Mouse (Mus musculus) Muller cell, postnatal 12 days (primary cell): ENCODE data around the gene Acvr1b.

Experiments used
- DNase-seq: peaks from one replicate; pipeline ENCODE4 v3.0.0-alpha.2; 2015; ENCODE audit errors: inconsistent ontology term

Acvr1b gene

DNA sequence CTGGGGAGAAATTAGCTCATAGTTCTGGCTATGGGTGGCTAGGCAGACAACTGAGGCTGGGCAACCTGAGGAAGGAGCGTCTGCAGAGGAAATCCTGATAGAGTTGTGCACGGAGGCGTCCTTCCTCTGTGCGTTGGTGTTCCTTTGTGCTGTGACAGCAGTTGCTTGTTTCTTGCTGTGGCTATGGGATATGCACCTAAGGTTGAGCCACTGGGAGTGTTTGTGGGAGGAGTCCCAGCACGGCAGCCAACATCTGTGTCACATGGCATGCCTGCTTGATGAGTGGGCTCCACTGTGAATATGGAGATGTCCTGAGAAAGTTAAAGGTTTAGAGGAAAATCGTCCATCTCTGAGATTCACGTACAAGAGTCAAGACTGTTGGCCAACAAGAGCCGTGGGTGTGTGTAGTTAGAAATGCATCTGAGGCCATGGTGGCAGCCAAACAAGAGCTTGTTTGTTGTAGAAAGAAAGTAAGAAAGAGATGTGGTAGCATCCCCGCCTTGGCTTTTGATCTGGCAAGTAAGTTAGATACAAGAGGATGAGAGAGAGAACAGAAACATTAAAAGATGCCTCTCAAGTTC is 76.4 kb downstream of the Acvr1b start:
- no peak for DNase-seq

DNA sequence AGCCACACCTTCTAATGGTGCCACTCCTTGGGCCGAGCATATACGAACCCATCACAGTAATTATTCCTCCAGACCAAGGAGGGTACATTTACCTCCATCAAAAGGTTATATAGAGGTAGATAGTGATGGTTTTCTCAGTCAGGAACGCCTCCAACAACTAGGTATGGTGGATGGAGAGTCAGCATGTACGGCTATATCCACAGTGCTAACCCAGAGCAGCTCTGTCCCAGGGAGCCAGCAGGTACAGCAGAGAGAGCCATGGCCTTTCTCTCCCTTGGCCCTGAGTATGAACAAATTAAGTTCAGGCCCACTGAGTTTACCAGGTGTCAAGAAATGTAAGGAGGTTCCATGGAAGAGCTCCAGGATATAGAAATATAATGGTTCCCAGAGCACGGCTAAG is 78.1 kb downstream of the Acvr1b start:
- DNase-seq = no peak

DNA sequence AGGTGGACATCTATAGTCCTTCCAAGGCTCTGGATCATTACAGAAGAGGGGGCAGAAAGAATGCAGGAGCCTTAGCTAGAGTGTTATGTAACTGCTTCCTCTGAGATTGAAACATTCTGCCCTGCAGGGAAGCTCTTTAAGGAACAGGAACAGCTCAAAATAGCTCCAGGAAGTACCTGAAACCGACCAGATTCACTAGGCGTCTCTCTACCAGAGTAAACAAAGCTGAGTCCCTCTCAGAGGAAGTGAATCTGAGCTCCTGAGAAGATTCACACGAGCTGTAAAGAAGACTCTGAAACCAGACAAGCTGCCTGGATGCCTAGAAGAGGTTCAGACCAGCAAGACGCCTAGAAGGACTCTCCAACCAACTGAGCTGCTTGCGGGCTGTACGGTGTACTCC is 78.7 kb downstream of the Acvr1b start:
- DNase-seq = no peak

DNA sequence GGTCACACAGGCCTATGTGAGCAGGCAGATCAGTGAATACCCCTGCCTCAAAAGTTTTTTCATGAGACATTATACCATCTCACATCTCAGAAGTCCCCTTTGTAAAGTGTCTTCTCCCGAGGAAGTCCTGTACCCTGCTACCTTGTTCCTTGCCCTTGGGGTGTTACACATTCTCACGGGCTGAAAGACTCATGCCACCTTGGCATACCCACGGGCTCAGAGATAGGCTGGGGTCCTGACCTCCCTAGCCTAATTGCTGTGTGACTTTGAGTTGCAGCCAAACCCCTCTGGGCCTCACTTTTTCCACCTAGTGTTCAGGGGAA is 79.7 kb downstream of the Acvr1b start:
- no peak for DNase-seq

DNA sequence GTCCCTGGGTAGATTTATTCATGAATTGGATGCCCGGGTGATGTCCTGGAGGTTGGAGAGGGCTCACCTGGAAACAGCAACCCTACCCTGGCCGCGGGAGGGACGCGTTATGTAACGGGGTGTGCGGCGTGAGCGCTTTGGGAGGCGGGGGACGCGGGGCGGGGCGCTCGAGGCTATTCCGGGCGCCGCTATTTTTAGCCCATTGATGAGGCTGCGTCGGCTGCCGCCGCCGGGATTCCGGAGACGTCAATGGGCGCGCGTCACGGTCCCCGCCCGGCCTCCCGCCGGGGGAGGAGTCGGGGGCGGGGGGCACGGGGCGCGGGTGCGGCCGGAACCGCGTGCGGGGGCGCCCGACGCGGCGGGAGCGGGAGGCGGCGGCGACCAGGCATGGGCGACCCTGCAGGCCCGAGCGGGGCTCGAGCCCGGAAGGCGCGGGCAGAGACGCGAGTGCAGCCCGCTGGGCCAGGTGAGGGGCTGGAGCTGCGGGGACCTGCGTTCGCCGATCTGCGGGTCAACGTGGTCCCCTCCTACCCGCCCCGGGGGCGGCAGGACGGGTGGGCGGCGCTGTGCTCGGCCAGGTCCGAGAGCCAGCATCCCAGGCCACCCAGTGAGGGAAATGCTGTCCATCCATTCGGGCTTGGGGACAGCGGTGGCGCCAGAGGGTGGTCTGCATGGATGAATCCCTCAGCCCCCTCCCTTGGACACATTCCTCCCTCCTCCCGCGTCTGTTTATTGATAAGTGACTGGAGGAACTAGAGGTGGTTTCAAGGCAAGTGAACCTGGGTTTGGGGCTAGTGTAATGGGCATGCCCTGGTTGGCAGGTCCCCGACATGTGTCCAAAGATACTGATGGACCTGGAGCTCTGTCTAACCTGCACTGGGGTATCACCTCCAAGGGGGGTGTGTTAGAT is 80.3 kb downstream of the Acvr1b start, which contains the start of gene Nr4a1:
Gene Nr4a1 (plus strand): TSS at position 384 of the 910 bp plus-strand sequence.
- peak; percentile 93 for DNase-seq

DNA sequence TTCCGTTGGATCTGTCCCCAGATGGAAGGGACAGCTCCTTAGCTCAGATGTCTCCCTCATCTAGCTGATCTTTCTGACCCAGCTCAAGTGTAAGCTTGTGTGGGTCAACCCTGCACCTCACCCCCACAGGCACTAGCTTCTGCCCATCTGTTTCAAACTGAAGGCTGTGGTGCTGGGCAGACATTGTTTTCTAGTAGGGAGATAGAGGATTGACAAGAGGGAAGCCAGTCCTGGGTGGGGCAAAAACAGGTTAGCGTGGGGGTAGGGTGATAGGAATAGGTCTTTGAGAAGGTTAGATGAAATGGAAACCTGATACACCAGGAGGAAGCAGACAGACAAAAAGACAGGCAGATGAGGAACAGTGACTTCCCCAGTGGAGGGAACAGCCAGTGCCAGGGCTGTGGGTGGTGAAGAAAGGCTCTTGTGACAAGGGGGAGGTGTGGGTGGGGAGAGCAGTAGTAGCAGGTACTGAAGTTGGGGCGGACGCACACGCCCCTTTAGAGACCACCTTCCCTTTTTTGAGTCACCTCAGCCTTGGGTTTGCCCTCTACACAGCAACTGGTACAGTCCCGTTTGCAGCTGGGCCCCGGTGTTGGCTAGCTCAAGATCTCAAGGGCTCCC is 82.1 kb downstream of the Acvr1b start:
- DNase-seq = no peak

DNA sequence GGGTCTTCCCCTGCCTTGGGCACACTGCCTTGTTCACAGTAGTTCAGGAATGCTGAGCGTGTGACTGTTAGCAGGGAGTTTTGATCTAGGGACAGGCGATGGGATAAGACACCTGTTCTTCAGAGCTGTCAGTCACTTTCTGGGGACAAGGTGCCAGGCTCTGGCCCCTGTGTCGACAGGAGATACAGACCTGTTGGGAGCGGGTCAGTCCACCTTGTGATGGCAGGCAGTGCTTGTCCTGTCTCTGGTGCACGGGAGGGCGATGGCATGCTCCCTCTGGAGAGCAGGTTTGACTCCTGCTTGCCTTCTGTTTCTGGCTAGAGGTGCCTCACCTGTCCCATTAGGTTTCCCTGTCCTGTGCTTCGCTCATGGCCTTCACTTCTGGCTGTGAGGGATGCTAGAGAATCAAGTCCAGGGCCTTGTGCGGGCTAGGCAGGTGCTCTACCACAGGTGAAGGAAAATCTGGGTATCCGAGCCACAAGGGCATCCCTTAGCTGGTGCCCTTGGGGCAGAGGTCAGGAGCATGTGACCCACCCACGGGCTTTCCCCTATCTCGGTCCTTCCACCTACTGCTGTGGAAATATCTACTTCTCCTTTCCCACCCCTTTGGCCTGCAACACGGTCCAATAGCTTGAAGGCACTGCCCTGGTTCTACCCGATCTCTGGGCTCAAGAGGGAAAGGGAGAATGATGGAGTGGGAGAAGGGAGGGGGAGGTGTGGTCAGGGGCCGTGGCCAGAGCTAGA is 82.8 kb downstream of the Acvr1b start:
- no peak for DNase-seq

DNA sequence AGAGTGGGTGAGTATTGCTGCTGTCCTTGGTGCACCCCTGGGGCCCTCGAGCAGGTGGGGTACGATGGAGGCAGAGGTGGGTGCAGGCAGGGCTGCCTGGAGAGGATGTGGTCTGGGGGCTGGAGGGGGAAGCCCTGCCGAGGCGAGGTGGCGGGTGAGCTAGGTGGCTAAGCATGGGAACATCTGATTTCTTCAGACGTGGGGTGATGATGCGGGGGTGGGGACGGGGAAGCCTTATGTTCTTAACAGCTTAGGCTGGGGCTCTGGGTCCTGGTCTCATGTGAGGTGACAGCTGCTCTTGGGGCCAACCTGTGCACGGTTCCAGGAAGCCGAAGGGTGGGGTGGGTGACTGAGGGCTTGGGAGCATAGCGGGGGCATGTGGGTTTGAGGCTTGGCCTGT is 84.6 kb downstream of the Acvr1b start:
- DNase-seq = no peak

DNA sequence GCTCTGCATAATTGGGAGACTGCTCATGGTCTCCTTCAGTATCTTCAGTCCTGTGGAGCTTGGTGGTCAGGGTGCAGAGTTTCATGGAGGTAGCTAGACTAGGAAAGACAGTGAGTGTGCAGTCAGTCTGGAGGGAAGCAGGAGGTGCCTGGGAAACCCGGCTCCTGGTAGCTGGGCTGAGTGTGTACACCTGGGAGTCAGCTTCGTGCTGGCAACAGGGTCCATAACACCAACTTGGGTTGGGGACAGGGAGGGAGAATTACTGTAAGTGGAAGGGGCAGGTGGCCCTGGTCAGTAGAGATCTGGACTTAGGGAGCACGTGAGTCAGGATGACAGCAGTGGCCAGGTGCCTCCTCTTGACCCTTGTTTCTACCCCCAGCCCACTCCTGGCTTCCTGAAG is 86.1 kb downstream of the Acvr1b start:
- no peak for DNase-seq

DNA sequence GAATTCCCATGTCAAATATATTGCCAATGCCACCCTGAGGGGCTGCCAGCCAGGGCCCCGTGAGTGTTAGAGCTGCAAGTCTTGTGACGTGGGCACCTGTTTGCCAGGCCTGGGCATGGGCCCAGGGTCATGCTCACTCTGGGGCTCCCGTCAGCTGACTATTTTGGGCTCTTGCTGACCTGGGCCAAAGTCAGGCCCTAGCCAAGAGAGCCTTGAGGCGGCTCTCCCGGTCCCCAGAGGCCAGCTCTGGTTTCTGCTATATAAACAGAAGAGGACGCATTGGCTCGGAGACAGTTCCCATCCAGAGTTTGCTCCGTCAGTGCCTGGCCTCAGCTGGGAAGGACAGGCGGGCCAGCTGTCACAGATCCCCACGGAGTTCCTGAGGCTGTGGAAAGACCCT is 86.5 kb downstream of the Acvr1b start:
- no peak for DNase-seq

DNA sequence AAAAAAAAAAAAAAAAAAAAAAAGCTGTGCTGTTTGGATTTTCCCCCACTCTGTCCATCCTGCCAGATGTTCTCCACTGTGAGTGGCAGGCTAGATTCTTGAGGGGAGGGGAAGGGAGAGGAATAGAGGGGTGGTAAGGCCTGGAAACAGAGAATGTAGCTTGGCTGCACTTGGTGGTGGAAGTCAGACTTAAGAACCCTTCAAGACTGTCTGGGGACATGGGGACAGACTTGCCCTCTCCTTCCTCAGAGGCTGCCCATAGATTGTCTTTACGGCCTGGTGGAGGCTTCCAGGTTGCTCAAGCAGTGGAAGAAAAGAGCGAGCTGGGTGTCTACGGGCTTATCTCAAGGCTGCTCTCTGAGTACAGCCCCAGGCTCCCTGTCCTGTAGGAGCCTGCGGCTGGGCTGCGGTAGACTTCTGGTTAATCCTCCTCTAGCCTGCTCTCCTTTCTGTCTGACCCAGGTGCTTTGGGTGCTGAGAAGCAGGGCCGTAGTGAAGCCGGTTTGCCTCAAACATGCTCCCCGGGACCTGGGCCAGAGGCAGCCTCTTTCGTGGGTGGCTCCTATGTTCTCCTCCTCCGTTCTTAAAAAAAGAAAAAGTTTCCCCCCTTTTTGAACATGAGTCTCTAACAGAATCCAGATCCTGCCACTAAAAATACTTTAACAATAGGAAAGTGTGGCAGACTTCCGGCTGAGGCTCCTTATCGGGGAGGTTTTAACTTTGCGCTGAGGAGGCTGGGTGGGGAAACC is 87.2 kb downstream of the Acvr1b start:
- no peak for DNase-seq

DNA sequence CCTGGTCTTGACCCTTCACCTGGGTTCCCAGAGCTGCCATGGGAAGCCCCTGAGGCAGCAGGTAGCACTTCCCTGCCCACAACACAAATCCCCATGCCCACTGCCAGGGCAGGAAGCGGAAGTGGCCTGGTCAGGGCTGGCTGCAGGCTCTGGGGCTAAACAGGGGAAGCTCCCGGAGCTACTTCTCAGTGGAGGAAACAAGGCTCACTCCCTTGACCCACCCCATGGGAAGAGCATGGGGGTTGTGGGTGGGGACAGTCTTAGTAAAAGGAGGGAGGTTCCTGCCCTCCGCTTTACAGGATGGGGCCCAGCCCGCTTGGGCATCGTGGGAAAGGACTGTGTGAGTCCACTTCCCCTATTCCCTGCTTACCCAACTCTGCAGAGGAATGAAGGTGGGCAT is 88.6 kb downstream of the Acvr1b start:
- DNase-seq = no peak
